Mouse (Mus musculus): ENCODE data around the gene Slc22a21.

- TF ChIP-seq CTCF (IDR thresholded peaks at IDR 0.05; ENCODE audit: borderline replicate concordance, insufficient read depth, low read length) (no peak), POLR2A (IDR thresholded peaks at IDR 0.05; ENCODE audit: low read depth, low read length) (no peak)
Observed at GRCm38 (mm10) chr11:54006901-54007300, 26.8 kb upstream of the Slc22a21 start.
